Comparison of ENCODE assay signal across 12 mouse cellular contexts in genomic region chr7:19462884-19463381, GRCm38 (mm10). TPM values are rescaled to one million over a fixed set of nuclear protein-coding genes. Genes with fewer than 3 reads are reported as not detected.
DNase-seq lines count a peak whose midpoint lies in the region; ATAC-seq and TF ChIP-seq lines count a peak whose summit lies in the region.
"Had no signal": no experiment of that assay in that cellular context is flagged by ENCODE, and none has a peak within 500 bp of the region (broad histone marks: within the 10 kb centered on the region; RNA-seq: fewer than 3 reads in every experiment).

Gene Exoc3l2, plus strand, starts transcription at chr7:19463331.

- H3K9ac ChIP-seq in intestine, embryonic 14.5 days (ENCODE audit: low read length): no peak within 1 kb of the TSS
- no peak within 1 kb of the TSS for H3K9ac ChIP-seq in intestine, postnatal 0 days (ENCODE audit: low read depth, low read length)
- no peak within 1 kb of the TSS for H3K9ac ChIP-seq in embryonic facial prominence, embryonic 14.5 days (ENCODE audit: low read depth, low read length)
- H3K9ac ChIP-seq in limb, embryonic 15.5 days: no peak within 1 kb of the TSS

- no peaks in the 10 kb centered on the region for H3K9me3 ChIP-seq in intestine, embryonic 14.5 days (ENCODE audit: control insufficient read depth, low read length)
- H3K9me3 ChIP-seq in intestine, postnatal 0 days (ENCODE audit: control insufficient read depth): no peaks in the 10 kb centered on the region
- H3K9me3 ChIP-seq in embryonic facial prominence, embryonic 14.5 days (ENCODE audit: control insufficient read depth, low read length): no peaks in the 10 kb centered on the region
- no peaks in the 10 kb centered on the region for H3K9me3 ChIP-seq in limb, embryonic 15.5 days

- H3K36me3 ChIP-seq in intestine, embryonic 14.5 days (ENCODE audit: control insufficient read depth, insufficient read depth, low read length): no peaks in the 10 kb centered on the region
- H3K36me3 ChIP-seq in intestine, postnatal 0 days (ENCODE audit: control insufficient read depth, insufficient read depth): no peaks in the 10 kb centered on the region
- H3K36me3 ChIP-seq in embryonic facial prominence, embryonic 14.5 days (ENCODE audit: control insufficient read depth, insufficient read depth, low read length): no peaks in the 10 kb centered on the region
- no peaks in the 10 kb centered on the region for H3K36me3 ChIP-seq in limb, embryonic 15.5 days

- H3K4me3 ChIP-seq in intestine, embryonic 14.5 days (ENCODE audit: low read depth, low read length): no peak within 1 kb of the TSS
- no peak within 1 kb of the TSS for H3K4me3 ChIP-seq in intestine, postnatal 0 days (ENCODE audit: low read depth, low read length)
- H3K4me3 ChIP-seq in embryonic facial prominence, embryonic 14.5 days (ENCODE audit: low read depth, low read length): no peak within 1 kb of the TSS
- peak within 1 kb of the TSS; percentile 3; the same call in 1 of the 2 replicates for H3K4me3 ChIP-seq in limb, embryonic 15.5 days

- peaks cover 14% of the 10 kb centered on the region for H3K4me1 ChIP-seq in intestine, embryonic 14.5 days (replicated peaks; ENCODE audit: control insufficient read depth, insufficient read depth, low read length)
- no peaks in the 10 kb centered on the region for H3K4me1 ChIP-seq in intestine, postnatal 0 days (replicated peaks; ENCODE audit: control insufficient read depth, insufficient read depth, low read length)
- peaks cover 15% of the 10 kb centered on the region for H3K4me1 ChIP-seq in embryonic facial prominence, embryonic 14.5 days (ENCODE audit: control insufficient read depth, insufficient read depth, low read length)
- H3K4me1 ChIP-seq in limb, embryonic 15.5 days: peaks cover 22% of the 10 kb centered on the region

- H3K27me3 ChIP-seq in intestine, embryonic 14.5 days (replicated peaks; ENCODE audit: control insufficient read depth, insufficient read depth, low read length): 0 out of 2 replicates have a peak, but pooled peaks cover 5% of the 10 kb centered on the region
- peaks cover 12% of the 10 kb centered on the region; the same call in 1 of the 2 replicates for H3K27me3 ChIP-seq in intestine, postnatal 0 days (replicated peaks; ENCODE audit: control insufficient read depth, insufficient read depth, low read length)
- no peaks in the 10 kb centered on the region for H3K27me3 ChIP-seq in embryonic facial prominence, embryonic 14.5 days (replicated peaks; ENCODE audit: control insufficient read depth, insufficient read depth, low read length)
- no peaks in the 10 kb centered on the region for H3K27me3 ChIP-seq in limb, embryonic 15.5 days

- 0 out of 2 replicates have a peak within 1 kb of the TSS, but pooled peaks have one; percentile 28 for H3K4me2 ChIP-seq in intestine, embryonic 14.5 days (ENCODE audit: low read length)
- H3K4me2 ChIP-seq in intestine, postnatal 0 days (replicated peaks; ENCODE audit: low read depth): no peak within 1 kb of the TSS
- 0 out of 2 replicates have a peak within 1 kb of the TSS, but pooled peaks have one; percentile 45 for H3K4me2 ChIP-seq in embryonic facial prominence, embryonic 14.5 days (ENCODE audit: low read depth, low read length)
- 0 out of 2 replicates have a peak within 1 kb of the TSS, but pooled peaks have one; percentile 32 for H3K4me2 ChIP-seq in limb, embryonic 15.5 days

- H3K27ac ChIP-seq in intestine, embryonic 14.5 days (ENCODE audit: low read depth): no peak within 1 kb of the TSS
- H3K27ac ChIP-seq in intestine, postnatal 0 days (ENCODE audit: low read depth, low read length): no peak within 1 kb of the TSS
- peak within 1 kb of the TSS; percentile 30; the same call in 1 of the 2 replicates for H3K27ac ChIP-seq in embryonic facial prominence, embryonic 14.5 days (replicated peaks; ENCODE audit: low read depth, low read length)
- 0 out of 2 replicates have a peak within 1 kb of the TSS, but pooled peaks have one; percentile 4 for H3K27ac ChIP-seq in limb, embryonic 15.5 days

- no peak for ATAC-seq in intestine, embryonic 14.5 days (replicated peaks; ENCODE audit: low FRiP score, low TSS enrichment, low read depth)
- no peak for ATAC-seq in intestine, postnatal 0 days
- no peak for ATAC-seq in embryonic facial prominence, embryonic 14.5 days (ENCODE audit: low read depth)
- no peak for ATAC-seq in limb, embryonic 15.5 days (ENCODE audit: insufficient number of reproducible peaks, low FRiP score, low TSS enrichment, low read depth)
- ATAC-seq: midbrain, embryonic 16.5 days had no signal

- intact Hi-C loops in left cerebral cortex, postnatal 4 days (cut with DNase I): no loop called here

- WGBS in intestine, embryonic 14.5 days: 37% methylated on average over 6 of the region's 6 CpGs
- 49% methylated on average over 6 of the region's 6 CpGs for WGBS in intestine, postnatal 0 days
- WGBS in embryonic facial prominence, embryonic 14.5 days: 33% methylated on average over 5 of the region's 6 CpGs
- 34% methylated on average over 6 of the region's 6 CpGs for WGBS in limb, embryonic 15.5 days

- DNase-seq in intestine, embryonic 14.5 days (ENCODE audit: low spot score): no peak
- no peak for DNase-seq in adrenal gland, adult 8-10 months
- DNase-seq in embryonic facial prominence, embryonic 14.5 days (ENCODE audit: low spot score): no peak
- DNase-seq in left cerebral cortex, adult 8-10 months (ENCODE audit: low spot score in 2 of 2): no peak
- DNase-seq in left cerebral cortex, postnatal 4 days: no peak
- no peak for DNase-seq in gastrocnemius, postnatal 4 days (ENCODE audit: low spot score in 2 of 2)
- DNase-seq: layer of hippocampus, adult 9-11 months; right cerebral cortex, postnatal 14 days; thymus, postnatal 4 days had no signal

- TF ChIP-seq CTCF in intestine, postnatal 0 days (IDR thresholded peaks at IDR 0.05; ENCODE audit: low read depth): no peak

RNA-seq across cellular contexts. Expression of gene Exoc3l2, which starts in this region (rescaled TPM):
- polyA plus RNA-seq in intestine, embryonic 14.5 days (2014; fragmentation: Nextera tagmentation; extraction: Ambion mirVana): 0.76 and 0.90 TPM in 2 replicates
- polyA plus RNA-seq in intestine, postnatal 0 days (2015; fragmentation: Nextera tagmentation; extraction: Ambion mirVana): 1.1 and 1.9 TPM in 2 replicates
- 10 to 100 TPM; 31.9 to 69.2 (median 51.8) TPM for total RNA-seq in adrenal gland, adult 8-10 months (2022)
- 1.4 and 1.7 TPM in 2 replicates for polyA plus RNA-seq in embryonic facial prominence, embryonic 14.5 days (2014; fragmentation: Nextera tagmentation; extraction: Ambion mirVana)
- 1.4 and 1.6 TPM in 2 replicates for polyA plus RNA-seq in limb, embryonic 15.5 days (2015; fragmentation: Nextera tagmentation; extraction: Ambion mirVana)
- 1 to 10 TPM in 1 of 4 experiments, under 1 TPM in 3; 0.59 to 1.1 (median 0.79) TPM for total RNA-seq in left cerebral cortex, adult 8-10 months (2022)
- under 1 TPM; 0.42 to 0.46 TPM for total RNA-seq in left cerebral cortex, postnatal 4 days (2021)
- total RNA-seq in gastrocnemius, postnatal 4 days (2021): under 1 TPM; 0.65 to 0.83 TPM

Comparison
In these comparisons a context has a peak if more than half of its experiments do, and no peak if none do; other contexts are left out.
1. RNA of gene Exoc3l2 (total RNA-seq): 31.9 to 69.2 TPM in adrenal gland, adult 8-10 months; 0.59 to 1.1 TPM in left cerebral cortex, adult 8-10 months, 0.65 to 0.83 TPM in gastrocnemius, postnatal 4 days and 0.42 to 0.46 TPM in left cerebral cortex, postnatal 4 days; every median in the first group is over 10 times any median in the second.
2. H3K27ac ChIP-seq: peak in embryonic facial prominence, embryonic 14.5 days (single experiment) and limb, embryonic 15.5 days (single experiment); none in intestine, embryonic 14.5 days (single experiment) and intestine, postnatal 0 days (single experiment).